Mouse (Mus musculus) gastrocnemius, adult 2 months (tissue): ENCODE measurements around the gene Pcgf6. TPM values are rescaled to one million over a fixed set of nuclear protein-coding genes. Genes with fewer than 3 reads are reported as not detected.
A peak's percentile ranks its signal among the peaks of the same experiment; 100 is the strongest.

Experiments used
- DNase-seq: peaks from one replicate; pipeline ENCODE4 v3.0.0; 2022
- H3K27ac ChIP-seq: fragments of 200-600 bp; 2 replicates; pipeline ENCODE4 v1.8.1; 2022; ENCODE audit warnings: mild to moderate bottlenecking
- H3K4me3 ChIP-seq: fragments of 200-600 bp; 2 replicates; pipeline ENCODE4 v1.8.1; 2022; ENCODE audit warnings: mild to moderate bottlenecking, moderate library complexity
- CTCF ChIP-seq: fragments of 200-600 bp; IDR thresholded peaks from 2 replicates; pipeline ENCODE4 v1.8.1; 2022; ENCODE audit warnings: antibody characterized with exemption, mild to moderate bottlenecking, moderate library complexity
- intact Hi-C: fragments of 180-260 bp; cut with DNase I; formaldehyde crosslinking; loops from one replicate; pipeline ENCODE4 v1.15.1; 2025
- total RNA-seq, 2 experiments: library from RNA; stranded (reverse); gene quantifications; 2 replicates each; pipeline ENCODE4 v1.2.3; 2021

Pcgf6 gene
- total RNA-seq, 2 experiments from 2014 or later: 4.7 to 5.3 TPM

DNA sequence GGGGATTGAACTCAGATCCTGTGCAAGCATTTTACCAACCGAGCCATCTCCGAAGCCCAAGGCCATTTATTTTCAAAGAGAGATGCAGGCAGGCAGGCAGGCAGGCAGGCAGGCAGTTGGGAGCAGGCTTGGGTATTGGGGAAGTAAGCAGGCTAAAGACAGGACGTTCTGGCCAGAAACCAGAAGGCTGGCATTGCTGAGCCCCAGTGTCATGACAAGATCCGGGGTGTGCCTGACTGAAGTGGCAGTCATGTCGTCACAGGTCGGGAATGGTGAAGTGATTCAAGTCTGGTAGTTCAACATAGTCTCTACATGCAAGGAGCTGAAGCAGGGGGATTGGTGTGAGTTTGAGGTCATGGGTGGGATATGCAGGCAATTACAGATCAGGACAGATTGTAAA is 63.1 kb downstream of the Pcgf6 start:
- DNase-seq: peak; percentile 32
- no peak for TF ChIP-seq CTCF
- H3K27ac ChIP-seq: no peak overlapping the region
- H3K4me3 ChIP-seq: no peak overlapping the region
- intact Hi-C loops: no loop called here

DNA sequence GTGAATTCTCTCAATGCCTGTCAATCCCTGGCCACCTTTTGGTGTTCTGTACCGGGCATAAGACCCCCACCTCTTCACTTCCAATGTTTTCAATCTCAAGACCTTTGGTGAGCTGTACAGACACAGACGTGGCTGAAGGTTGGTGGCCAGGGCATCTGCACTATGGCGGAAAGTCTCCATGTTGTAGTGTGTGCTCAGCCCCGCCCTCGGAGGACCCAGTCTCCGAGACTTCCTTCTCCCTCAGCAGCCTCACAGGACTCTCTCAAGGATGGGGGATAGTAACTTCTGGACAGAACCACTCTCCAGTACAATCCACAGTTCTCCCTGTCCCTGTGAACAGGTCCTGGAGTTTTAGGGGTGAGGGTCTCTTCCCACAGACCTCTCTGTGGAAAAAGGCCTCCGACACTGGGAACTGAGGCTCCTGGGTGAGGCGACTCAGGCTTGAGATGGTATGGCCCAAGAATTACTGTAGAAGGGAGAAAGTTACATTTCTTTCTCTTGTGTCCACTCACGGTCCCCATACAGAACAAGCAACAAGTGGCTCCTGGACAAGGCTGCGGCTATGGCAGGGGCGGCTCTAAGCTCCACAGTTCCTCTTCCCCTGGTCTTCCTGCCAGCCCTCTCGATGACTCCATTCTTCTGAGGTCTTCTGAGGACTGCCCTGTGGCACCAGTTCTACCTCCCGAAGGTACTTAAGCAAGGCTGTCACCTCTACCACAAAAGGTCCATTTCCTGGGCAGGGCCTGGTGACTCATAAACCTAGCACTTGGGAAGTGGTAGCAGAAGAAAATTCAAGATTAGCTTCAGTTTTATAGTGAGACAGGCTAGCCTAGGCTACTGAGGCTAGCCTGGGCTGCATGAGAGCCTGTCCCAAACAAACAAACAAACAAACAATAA is 65.7 kb downstream of the Pcgf6 start:
- no peak overlapping the region for H3K4me3 ChIP-seq
- no peak for DNase-seq
- H3K27ac ChIP-seq: no peak overlapping the region
- no peak for TF ChIP-seq CTCF
- intact Hi-C loops: no loop called here

DNA sequence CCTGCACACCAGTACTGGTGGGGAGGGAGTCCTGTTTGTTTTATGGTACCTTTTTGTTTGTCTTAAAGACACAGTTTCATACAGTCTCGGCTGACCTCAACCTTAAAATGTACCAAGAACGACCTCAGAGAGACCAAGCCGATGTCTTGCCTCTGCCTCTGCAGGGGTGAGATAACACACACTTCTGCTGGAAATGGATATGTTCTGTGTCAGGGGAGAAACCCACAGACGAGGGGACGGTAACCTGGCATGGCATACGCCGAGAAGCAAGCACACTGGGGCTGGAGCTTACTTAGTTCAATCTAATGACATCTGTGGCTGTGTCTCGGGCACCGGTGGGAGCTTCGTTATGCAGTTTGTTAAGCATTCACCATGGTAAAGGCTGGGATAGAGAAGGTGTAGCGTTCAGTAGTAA is 66.7 kb downstream of the Pcgf6 start:
- intact Hi-C loops: no loop called here
- no peak overlapping the region for H3K4me3 ChIP-seq
- no peak overlapping the region for H3K27ac ChIP-seq
- DNase-seq: no peak
- TF ChIP-seq CTCF: no peak

Other genes with a start within 250 kb of the Pcgf6 start
- gene Ina, start 36.2 kb downstream of the Pcgf6 start, total RNA-seq: not detected
- 10 to 100 TPM in 1 of 2 experiments, 1 to 10 TPM in 1; 9.5 to 18.2 TPM for gene Nt5c2, start 35.8 kb downstream of the Pcgf6 start, total RNA-seq
- 1 to 10 TPM; 2.5 to 3.3 TPM for gene Taf5, start 16.8 kb upstream of the Pcgf6 start, total RNA-seq
- gene Usmg5, start 39.7 kb upstream of the Pcgf6 start, total RNA-seq: 1,000 to 10,000 TPM; 1,097 to 1,442 TPM
- 1 to 10 TPM; 8.0 to 8.6 TPM for gene Pdcd11, start 39.9 kb upstream of the Pcgf6 start, total RNA-seq
- gene Calhm2, start 87.4 kb upstream of the Pcgf6 start, total RNA-seq: 1 to 10 TPM; 1.6 to 2.3 TPM
- gene Calhm1, start 93.3 kb upstream of the Pcgf6 start, total RNA-seq: not detected
- gene Calhm3, start 106.9 kb upstream of the Pcgf6 start, total RNA-seq: not detected
- 100 to 1,000 TPM; 124 to 133 TPM for gene Neurl1a, start 127.9 kb upstream of the Pcgf6 start, total RNA-seq